In the genomic region with DNA sequence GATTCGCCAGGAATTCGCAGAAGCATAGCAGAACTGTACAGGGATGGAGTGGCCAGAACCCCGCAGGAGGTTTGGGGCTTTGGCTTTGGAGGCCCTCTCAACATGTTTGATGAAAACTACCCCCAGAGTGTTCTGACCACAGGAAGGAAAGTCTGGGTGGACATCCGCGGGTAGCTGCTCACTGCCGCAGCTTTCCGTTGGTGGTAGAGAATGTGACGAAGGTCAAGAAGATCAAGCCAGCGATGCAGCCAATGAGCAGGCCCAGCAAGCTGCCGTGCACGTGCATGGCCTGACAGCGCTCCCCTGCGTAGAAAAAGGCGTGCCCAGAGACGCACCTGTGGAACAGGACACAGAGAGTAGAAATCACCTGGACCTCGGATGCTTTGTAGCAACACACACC, we compare ENCODE assay signal across 45 mouse cellular contexts. TPM values are rescaled to one million over a fixed set of nuclear protein-coding genes. Genes with fewer than 3 reads are reported as not detected.
"Had no signal": no experiment of that assay in that cellular context is flagged by ENCODE, and none has a peak within 500 bp of the region (broad histone marks: within the 10 kb centered on the region; RNA-seq: fewer than 3 reads in every experiment).

No protein-coding gene starts in this region.

- DNase-seq: heart, postnatal 10 days; heart, postnatal 14 days; heart, postnatal 4 days; kidney, adult 11 months; kidney, adult 18-20 months; kidney, adult 2 months; kidney, adult 8-10 months; kidney, adult 9 months; kidney, postnatal 10 days; kidney, postnatal 14 days; kidney, postnatal 25 days; kidney, postnatal 36 days; kidney, postnatal 4 days; layer of hippocampus, adult 9-11 months; layer of hippocampus, postnatal 36 days had no signal

- H3K9me3 ChIP-seq: heart, embryonic 10.5 days; heart, embryonic 12.5 days; heart, embryonic 13.5 days; heart, embryonic 15.5 days; hindbrain, embryonic 10.5 days; hindbrain, embryonic 13.5 days; hindbrain, embryonic 15.5 days; intestine, embryonic 15.5 days; kidney, embryonic 15.5 days had no signal

- H3K4me2 ChIP-seq: heart, embryonic 11.5 days; heart, embryonic 12.5 days; heart, embryonic 13.5 days; heart, embryonic 15.5 days; hindbrain, embryonic 13.5 days; hindbrain, embryonic 14.5 days; hindbrain, embryonic 15.5 days; intestine, embryonic 15.5 days; kidney, embryonic 15.5 days had no signal

- H3K27ac ChIP-seq: heart, embryonic 10.5 days; heart, embryonic 13.5 days; heart, embryonic 15.5 days; hindbrain, embryonic 10.5 days; hindbrain, embryonic 13.5 days; hindbrain, embryonic 14.5 days; hindbrain, embryonic 15.5 days; hindbrain, postnatal 0 days; intestine, embryonic 15.5 days; kidney, embryonic 15.5 days; kidney, postnatal 0 days; layer of hippocampus, adult 2 months; left cerebral cortex, adult 2 months had no signal

- H3K36me3 ChIP-seq: heart, embryonic 10.5 days; heart, embryonic 12.5 days; heart, embryonic 13.5 days; heart, embryonic 15.5 days; hindbrain, embryonic 10.5 days; hindbrain, embryonic 13.5 days; hindbrain, embryonic 15.5 days; intestine, embryonic 15.5 days; kidney, embryonic 15.5 days had no signal

- H3K4me1 ChIP-seq: heart, embryonic 15.5 days; hindbrain, embryonic 10.5 days; hindbrain, embryonic 13.5 days; hindbrain, embryonic 15.5 days had no signal

- ATAC-seq: hindbrain, embryonic 16.5 days; hindbrain, postnatal 0 days; inflammation-experienced regulatory T-cells, adult 6 months; intestine, embryonic 15.5 days; intestine, embryonic 16.5 days; intestine, postnatal 0 days had no signal

- H3K4me3 ChIP-seq: heart, embryonic 10.5 days; heart, embryonic 12.5 days; heart, embryonic 13.5 days; heart, embryonic 15.5 days; hindbrain, embryonic 10.5 days; hindbrain, embryonic 13.5 days; hindbrain, embryonic 15.5 days; intestine, embryonic 15.5 days; kidney, embryonic 15.5 days; layer of hippocampus, adult 2 months; left cerebral cortex, adult 2 months had no signal

- H3K27me3 ChIP-seq: heart, embryonic 12.5 days; heart, embryonic 13.5 days; heart, embryonic 15.5 days; hindbrain, embryonic 13.5 days; hindbrain, embryonic 15.5 days; intestine, embryonic 15.5 days; kidney, embryonic 15.5 days had no signal

- H3K9ac ChIP-seq: heart, embryonic 12.5 days; heart, embryonic 13.5 days; heart, embryonic 15.5 days; hindbrain, embryonic 13.5 days; hindbrain, embryonic 14.5 days; hindbrain, embryonic 15.5 days; intestine, embryonic 15.5 days; kidney, embryonic 15.5 days had no signal

RNA-seq across cellular contexts. Expression of a gene that starts 27.8 kb away (rescaled TPM):
- total RNA-seq: heart, postnatal 10 days; heart, postnatal 14 days; heart, postnatal 25 days; heart, postnatal 4 days; hematopoietic stem cell, adult 5-6 weeks; hindbrain, postnatal 0 days; layer of hippocampus, adult 18-20 months; layer of hippocampus, adult 2 months; layer of hippocampus, adult 8-10 months; layer of hippocampus, postnatal 10 days; layer of hippocampus, postnatal 14 days; layer of hippocampus, postnatal 25 days; layer of hippocampus, postnatal 36 days; left cerebral cortex, adult 18-20 months; left cerebral cortex, adult 2 months had no signal
- polyA plus RNA-seq: heart, embryonic 10.5 days; heart, embryonic 11.5 days; heart, embryonic 12.5 days; heart, embryonic 13.5 days; heart, embryonic 14.5 days; heart, embryonic 15.5 days; heart, postnatal 0 days; hindbrain, embryonic 10.5 days; hindbrain, embryonic 11.5 days; hindbrain, embryonic 13.5 days; inflammation-experienced regulatory T-cells, adult 6 months had no signal
